Mouse (Mus musculus): ENCODE data around the gene Rnf115. TPM values are rescaled to one million over a fixed set of nuclear protein-coding genes. Genes with fewer than 3 reads are reported as not detected.
"Not testable (repeated sequence)": the region's sequence is repeated elsewhere in the genome, so short reads cannot be mapped to it uniquely, and the experiment has no call there.

Rnf115 gene
- polyA plus RNA-seq, 1 experiment from 2014 or later: 36.9 TPM

GRCm38 (mm10) chr3:96737995-96738394, 10.5 kb downstream of the Rnf115 start:
- Histone ChIP-seq H3K27me3 (replicated peaks) (no peaks in the 10 kb centered on the region), H3K27ac (replicated peaks) (no peak overlapping the region), H3K36me3 (no peaks in the 10 kb centered on the region), H3K9me3 (no peaks in the 10 kb centered on the region), H3K4me2 (no peak overlapping the region), H3K9ac (no peak overlapping the region), H3K4me3 (no peak overlapping the region), H3K4me1 (peaks cover 32% of the 10 kb centered on the region)
- ATAC-seq (ENCODE audit: extremely low read depth, insufficient number of reproducible peaks, low FRiP score, low TSS enrichment): no peak
- 69% methylated on average over 1 of the region's 1 CpGs for WGBS

- H3K36me3 ChIP-seq; H3K27ac ChIP-seq (replicated peaks); H3K9ac ChIP-seq; H3K4me3 ChIP-seq; H3K4me2 ChIP-seq; H3K27me3 ChIP-seq (replicated peaks); ATAC-seq (ENCODE audit: extremely low read depth, insufficient number of reproducible peaks, low FRiP score, low TSS enrichment); H3K9me3 ChIP-seq: not testable (repeated sequence)
- H3K4me1 ChIP-seq: peaks cover 27% of the 10 kb centered on the region
Observed at GRCm38 (mm10) chr3:96740279-96740678, 12.8 kb downstream of the Rnf115 start.

GRCm38 (mm10) chr3:96744348-96744747, 16.9 kb downstream of the Rnf115 start:
- Histone ChIP-seq H3K27ac (replicated peaks) (no peak overlapping the region), H3K9ac (no peak overlapping the region), H3K4me2 (no peak overlapping the region), H3K27me3 (replicated peaks) (no peaks in the 10 kb centered on the region), H3K9me3 (no peaks in the 10 kb centered on the region), H3K4me3 (no peak overlapping the region), H3K4me1 (peaks cover 24% of the 10 kb centered on the region), H3K36me3 (no peaks in the 10 kb centered on the region; the same call in 1 of the 2 replicates)
- no peak for ATAC-seq (ENCODE audit: extremely low read depth, insufficient number of reproducible peaks, low FRiP score, low TSS enrichment)
- 85% methylated on average over 3 of the region's 3 CpGs for WGBS

GRCm38 (mm10) chr3:96746829-96747228, 19.4 kb downstream of the Rnf115 start:
- no peak overlapping the region for H3K4me3 ChIP-seq
- H3K27ac ChIP-seq (replicated peaks): no peak overlapping the region
- no peak overlapping the region for H3K9ac ChIP-seq
- no peaks in the 10 kb centered on the region; the same call in 1 of the 2 replicates for H3K36me3 ChIP-seq
- H3K4me2 ChIP-seq: no peak overlapping the region
- peaks cover 24% of the 10 kb centered on the region for H3K4me1 ChIP-seq
- H3K9me3 ChIP-seq: no peaks in the 10 kb centered on the region
- H3K27me3 ChIP-seq (replicated peaks): no peaks in the 10 kb centered on the region
- ATAC-seq (ENCODE audit: extremely low read depth, insufficient number of reproducible peaks, low FRiP score, low TSS enrichment): no peak
- 56% methylated on average over 1 of the region's 1 CpGs for WGBS

GRCm38 (mm10) chr3:96755935-96756334, 28.5 kb downstream of the Rnf115 start:
- H3K9ac ChIP-seq: no peak overlapping the region
- peaks cover 10% of the 10 kb centered on the region for H3K36me3 ChIP-seq
- H3K4me1 ChIP-seq: peaks cover 12% of the 10 kb centered on the region
- H3K27ac ChIP-seq (replicated peaks): no peak overlapping the region
- no peak overlapping the region for H3K4me2 ChIP-seq
- H3K4me3 ChIP-seq: no peak overlapping the region
- 93% methylated on average over 1 of the region's 1 CpGs for whole genome bisulfite sequencing
- ATAC-seq (ENCODE audit: extremely low read depth, insufficient number of reproducible peaks, low FRiP score, low TSS enrichment): no peak
- no peaks in the 10 kb centered on the region for H3K27me3 ChIP-seq (replicated peaks)
- H3K9me3 ChIP-seq: no peaks in the 10 kb centered on the region

- H3K9ac ChIP-seq: no peak overlapping the region
- H3K4me3 ChIP-seq: no peak overlapping the region
- H3K27ac ChIP-seq (replicated peaks): peak overlapping the region; percentile 13; the same call in 1 of the 2 replicates
- H3K27me3 ChIP-seq (replicated peaks): no peaks in the 10 kb centered on the region
- H3K9me3 ChIP-seq: no peaks in the 10 kb centered on the region
- H3K4me1 ChIP-seq: peaks cover 12% of the 10 kb centered on the region
- 0 out of 2 replicates have a peak overlapping the region, but pooled peaks have one; percentile 20 for H3K4me2 ChIP-seq
- H3K36me3 ChIP-seq: peaks cover 10% of the 10 kb centered on the region
- ATAC-seq (ENCODE audit: extremely low read depth, insufficient number of reproducible peaks, low FRiP score, low TSS enrichment): no peak
- WGBS: 45% methylated on average over 7 of the region's 7 CpGs
Observed at GRCm38 (mm10) chr3:96757691-96758090, 30.2 kb downstream of the Rnf115 start.

- no peaks in the 10 kb centered on the region for H3K27me3 ChIP-seq (replicated peaks)
- WGBS: 88% methylated on average over 4 of the region's 4 CpGs
- H3K4me2 ChIP-seq: no peak overlapping the region
- H3K4me3 ChIP-seq: no peak overlapping the region
- peaks cover 12% of the 10 kb centered on the region for H3K4me1 ChIP-seq
- no peak overlapping the region for H3K9ac ChIP-seq
- ATAC-seq (ENCODE audit: extremely low read depth, insufficient number of reproducible peaks, low FRiP score, low TSS enrichment): no peak
- no peak overlapping the region for H3K27ac ChIP-seq (replicated peaks)
- H3K36me3 ChIP-seq: peaks cover 14% of the 10 kb centered on the region
- H3K9me3 ChIP-seq: no peaks in the 10 kb centered on the region
Observed at GRCm38 (mm10) chr3:96759695-96760094, 32.2 kb downstream of the Rnf115 start.

- H3K36me3 ChIP-seq: peaks cover 13% of the 10 kb centered on the region
- no peak overlapping the region for H3K4me3 ChIP-seq
- H3K27ac ChIP-seq (replicated peaks): no peak overlapping the region
- no peak overlapping the region for H3K4me2 ChIP-seq
- peaks cover 6% of the 10 kb centered on the region for H3K4me1 ChIP-seq
- H3K9ac ChIP-seq: no peak overlapping the region
- no peaks in the 10 kb centered on the region for H3K27me3 ChIP-seq (replicated peaks)
- WGBS: 72% methylated on average over 1 of the region's 1 CpGs
- H3K9me3 ChIP-seq: no peaks in the 10 kb centered on the region
- ATAC-seq (ENCODE audit: extremely low read depth, insufficient number of reproducible peaks, low FRiP score, low TSS enrichment): no peak
Observed at GRCm38 (mm10) chr3:96764528-96764927, 37.1 kb downstream of the Rnf115 start.

- Histone ChIP-seq H3K36me3 (peaks cover 4% of the 10 kb centered on the region; the same call in 1 of the 2 replicates), H3K4me1 (peaks cover 24% of the 10 kb centered on the region), H3K4me2 (no peak overlapping the region), H3K27me3 (replicated peaks) (no peaks in the 10 kb centered on the region), H3K9ac (no peak overlapping the region), H3K27ac (replicated peaks) (no peak overlapping the region), H3K9me3 (no peaks in the 10 kb centered on the region), H3K4me3 (no peak overlapping the region)
- no peak for ATAC-seq (ENCODE audit: extremely low read depth, insufficient number of reproducible peaks, low FRiP score, low TSS enrichment)
- 88% methylated on average over 5 of the region's 5 CpGs for WGBS
Observed at GRCm38 (mm10) chr3:96769971-96770370, 42.5 kb downstream of the Rnf115 start.

GRCm38 (mm10) chr3:96772949-96773348, 45.5 kb downstream of the Rnf115 start:
- no peak overlapping the region for H3K4me2 ChIP-seq
- no peak; the same call in 1 of the 2 replicates for ATAC-seq (ENCODE audit: extremely low read depth, insufficient number of reproducible peaks, low FRiP score, low TSS enrichment)
- H3K27ac ChIP-seq (replicated peaks): no peak overlapping the region
- peaks cover 19% of the 10 kb centered on the region for H3K36me3 ChIP-seq
- 14% methylated on average over 1 of the region's 1 CpGs for WGBS
- peaks cover 18% of the 10 kb centered on the region for H3K4me1 ChIP-seq
- H3K27me3 ChIP-seq (replicated peaks): no peaks in the 10 kb centered on the region
- no peak overlapping the region for H3K9ac ChIP-seq
- no peak overlapping the region for H3K4me3 ChIP-seq
- H3K9me3 ChIP-seq: no peaks in the 10 kb centered on the region

- Histone ChIP-seq H3K4me1 (peaks cover 16% of the 10 kb centered on the region), H3K4me3 (no peak overlapping the region), H3K9ac (no peak overlapping the region), H3K36me3 (peaks cover 20% of the 10 kb centered on the region), H3K9me3 (no peaks in the 10 kb centered on the region), H3K27ac (replicated peaks) (no peak overlapping the region), H3K27me3 (replicated peaks) (no peaks in the 10 kb centered on the region), H3K4me2 (no peak overlapping the region)
- no peak for ATAC-seq (ENCODE audit: extremely low read depth, insufficient number of reproducible peaks, low FRiP score, low TSS enrichment)
- WGBS: 77% methylated on average over 3 of the region's 3 CpGs
Observed at GRCm38 (mm10) chr3:96777120-96777519, 49.7 kb downstream of the Rnf115 start.

- no peak overlapping the region for H3K4me2 ChIP-seq
- no peak overlapping the region for H3K9ac ChIP-seq
- no peak for ATAC-seq (ENCODE audit: extremely low read depth, insufficient number of reproducible peaks, low FRiP score, low TSS enrichment)
- WGBS: 71% methylated on average over 8 of the region's 8 CpGs
- no peaks in the 10 kb centered on the region for H3K4me1 ChIP-seq
- H3K36me3 ChIP-seq: peaks cover 38% of the 10 kb centered on the region
- no peaks in the 10 kb centered on the region for H3K9me3 ChIP-seq
- H3K27ac ChIP-seq (replicated peaks): no peak overlapping the region
- H3K27me3 ChIP-seq (replicated peaks): no peaks in the 10 kb centered on the region
- no peak overlapping the region for H3K4me3 ChIP-seq
Observed at GRCm38 (mm10) chr3:96782236-96782635, 54.8 kb downstream of the Rnf115 start.
